Mouse (Mus musculus): ENCODE data around the gene Skap1. TPM values are rescaled to one million over a fixed set of nuclear protein-coding genes. Genes with fewer than 3 reads are reported as not detected.
A peak's percentile ranks its signal among the peaks of the same experiment; 100 is the strongest.

The Skap1 gene
- polyA plus RNA-seq, 1 experiment from 2014 or later = 7.6 TPM

GRCm38 (mm10) chr11:96429062-96429461 lies 35.3 kb upstream of the Skap1 start:
- DNase-seq (ENCODE audit: low spot score) (no peak), ATAC-seq (replicated peaks; ENCODE audit: low FRiP score, low read depth) (peak; percentile 61; the same call in 1 of the 2 replicates)
- WGBS = 55% methylated on average over 2 of the region's 2 CpGs
- no peak overlapping the region for H3K4me2 ChIP-seq (ENCODE audit: low read length)
- peaks cover 9% of the 10 kb centered on the region for H3K4me1 ChIP-seq (replicated peaks; ENCODE audit: insufficient read depth, low read length)
- no peak overlapping the region for H3K9ac ChIP-seq (ENCODE audit: low read depth, low read length)
- no peaks in the 10 kb centered on the region for H3K27me3 ChIP-seq (ENCODE audit: insufficient read depth, low read length)
- no peaks in the 10 kb centered on the region for H3K36me3 ChIP-seq (ENCODE audit: insufficient read depth, low read length)
- TF ChIP-seq CTCF (IDR thresholded peaks at IDR 0.05; ENCODE audit: low read depth) = no peak
- H3K9me3 ChIP-seq (replicated peaks; ENCODE audit: low read length) = no peaks in the 10 kb centered on the region
- peak overlapping the region; percentile 58; the same call in 1 of the 2 replicates for H3K27ac ChIP-seq
- no peak overlapping the region for H3K4me3 ChIP-seq (replicated peaks; ENCODE audit: low read depth, low read length)

- Histone ChIP-seq H3K27ac (no peak overlapping the region), H3K27me3 (ENCODE audit: insufficient read depth, low read length) (no peaks in the 10 kb centered on the region), H3K36me3 (ENCODE audit: insufficient read depth, low read length) (no peaks in the 10 kb centered on the region), H3K4me3 (replicated peaks; ENCODE audit: low read depth, low read length) (no peak overlapping the region), H3K9me3 (replicated peaks; ENCODE audit: low read length) (no peaks in the 10 kb centered on the region), H3K9ac (ENCODE audit: low read depth, low read length) (no peak overlapping the region), H3K4me2 (ENCODE audit: low read length) (no peak overlapping the region), H3K4me1 (replicated peaks; ENCODE audit: insufficient read depth, low read length) (peaks cover 9% of the 10 kb centered on the region)
- ATAC-seq (replicated peaks; ENCODE audit: low FRiP score, low read depth) (no peak), DNase-seq (ENCODE audit: low spot score) (no peak)
- TF ChIP-seq CTCF (IDR thresholded peaks at IDR 0.05; ENCODE audit: low read depth) = no peak
- WGBS = 50% methylated on average over 5 of the region's 5 CpGs
Measured at GRCm38 (mm10) chr11:96429891-96430290, 34.5 kb upstream of the Skap1 start.

- peak; percentile 27 for DNase-seq (ENCODE audit: low spot score)
Measured at GRCm38 (mm10) chr11:96431871-96432270, 32.5 kb upstream of the Skap1 start.

GRCm38 (mm10) chr11:96434888-96435287 lies 29.5 kb upstream of the Skap1 start:
- Histone ChIP-seq H3K4me2 (ENCODE audit: low read length) (no peak overlapping the region), H3K4me1 (replicated peaks; ENCODE audit: insufficient read depth, low read length) (no peaks in the 10 kb centered on the region; the same call in 1 of the 2 replicates), H3K27ac (no peak overlapping the region), H3K9ac (ENCODE audit: low read depth, low read length) (no peak overlapping the region), H3K9me3 (replicated peaks; ENCODE audit: low read length) (no peaks in the 10 kb centered on the region), H3K27me3 (ENCODE audit: insufficient read depth, low read length) (no peaks in the 10 kb centered on the region), H3K4me3 (replicated peaks; ENCODE audit: low read depth, low read length) (no peak overlapping the region), H3K36me3 (ENCODE audit: insufficient read depth, low read length) (no peaks in the 10 kb centered on the region)
- ATAC-seq (replicated peaks; ENCODE audit: low FRiP score, low read depth) = no peak
- WGBS = 73% methylated on average over 6 of the region's 6 CpGs
- no peak for DNase-seq (ENCODE audit: low spot score)
- no peak for TF ChIP-seq CTCF (IDR thresholded peaks at IDR 0.05; ENCODE audit: low read depth)

More at GRCm38 (mm10) chr11:96431871-96432270, 32.5 kb upstream of the Skap1 start:
- Histone ChIP-seq H3K4me1 (replicated peaks; ENCODE audit: insufficient read depth, low read length) (peaks cover 3% of the 10 kb centered on the region), H3K9ac (ENCODE audit: low read depth, low read length) (no peak overlapping the region), H3K9me3 (replicated peaks; ENCODE audit: low read length) (no peaks in the 10 kb centered on the region), H3K27me3 (ENCODE audit: insufficient read depth, low read length) (no peaks in the 10 kb centered on the region), H3K36me3 (ENCODE audit: insufficient read depth, low read length) (no peaks in the 10 kb centered on the region), H3K4me2 (ENCODE audit: low read length) (no peak overlapping the region), H3K27ac (no peak overlapping the region), H3K4me3 (replicated peaks; ENCODE audit: low read depth, low read length) (no peak overlapping the region)
- TF ChIP-seq CTCF (IDR thresholded peaks at IDR 0.05; ENCODE audit: low read depth) = no peak
- WGBS = 14% methylated on average over 9 of the region's 9 CpGs
- no peak for ATAC-seq (replicated peaks; ENCODE audit: low FRiP score, low read depth)

GRCm38 (mm10) chr11:96436525-96436924 lies 27.9 kb upstream of the Skap1 start:
- no peak for TF ChIP-seq CTCF (IDR thresholded peaks at IDR 0.05; ENCODE audit: low read depth)
- H3K4me3 ChIP-seq (replicated peaks; ENCODE audit: low read depth, low read length) = no peak overlapping the region
- ATAC-seq (replicated peaks; ENCODE audit: low FRiP score, low read depth) (no peak), DNase-seq (ENCODE audit: low spot score) (no peak)
- no peaks in the 10 kb centered on the region; the same call in 1 of the 2 replicates for H3K4me1 ChIP-seq (replicated peaks; ENCODE audit: insufficient read depth, low read length)
- no peaks in the 10 kb centered on the region for H3K36me3 ChIP-seq (ENCODE audit: insufficient read depth, low read length)
- H3K27me3 ChIP-seq (ENCODE audit: insufficient read depth, low read length) = no peaks in the 10 kb centered on the region
- no peak overlapping the region for H3K4me2 ChIP-seq (ENCODE audit: low read length)
- no peak overlapping the region for H3K27ac ChIP-seq
- H3K9me3 ChIP-seq (replicated peaks; ENCODE audit: low read length) = no peaks in the 10 kb centered on the region
- no peak overlapping the region for H3K9ac ChIP-seq (ENCODE audit: low read depth, low read length)
- 82% methylated on average over 7 of the region's 7 CpGs for WGBS

GRCm38 (mm10) chr11:96438787-96439186 lies 25.6 kb upstream of the Skap1 start:
- Histone ChIP-seq H3K27me3 (ENCODE audit: insufficient read depth, low read length) (no peaks in the 10 kb centered on the region), H3K27ac (no peak overlapping the region), H3K4me3 (replicated peaks; ENCODE audit: low read depth, low read length) (no peak overlapping the region), H3K4me2 (ENCODE audit: low read length) (no peak overlapping the region), H3K36me3 (ENCODE audit: insufficient read depth, low read length) (no peaks in the 10 kb centered on the region), H3K4me1 (replicated peaks; ENCODE audit: insufficient read depth, low read length) (0 out of 2 replicates have a peak, but pooled peaks cover 3% of the 10 kb centered on the region), H3K9ac (ENCODE audit: low read depth, low read length) (no peak overlapping the region), H3K9me3 (replicated peaks; ENCODE audit: low read length) (no peaks in the 10 kb centered on the region)
- WGBS = 4% methylated on average over 7 of the region's 7 CpGs
- peak; percentile 87 for DNase-seq (ENCODE audit: low spot score)
- ATAC-seq (replicated peaks; ENCODE audit: low FRiP score, low read depth) = peak; percentile 52; the same call in 1 of the 2 replicates
- TF ChIP-seq CTCF (IDR thresholded peaks at IDR 0.05; ENCODE audit: low read depth) = peak; percentile 88

All from kidney, postnatal 0 days (tissue).